8 mouse cellular contexts compared by ENCODE assay signal in the genomic region with DNA sequence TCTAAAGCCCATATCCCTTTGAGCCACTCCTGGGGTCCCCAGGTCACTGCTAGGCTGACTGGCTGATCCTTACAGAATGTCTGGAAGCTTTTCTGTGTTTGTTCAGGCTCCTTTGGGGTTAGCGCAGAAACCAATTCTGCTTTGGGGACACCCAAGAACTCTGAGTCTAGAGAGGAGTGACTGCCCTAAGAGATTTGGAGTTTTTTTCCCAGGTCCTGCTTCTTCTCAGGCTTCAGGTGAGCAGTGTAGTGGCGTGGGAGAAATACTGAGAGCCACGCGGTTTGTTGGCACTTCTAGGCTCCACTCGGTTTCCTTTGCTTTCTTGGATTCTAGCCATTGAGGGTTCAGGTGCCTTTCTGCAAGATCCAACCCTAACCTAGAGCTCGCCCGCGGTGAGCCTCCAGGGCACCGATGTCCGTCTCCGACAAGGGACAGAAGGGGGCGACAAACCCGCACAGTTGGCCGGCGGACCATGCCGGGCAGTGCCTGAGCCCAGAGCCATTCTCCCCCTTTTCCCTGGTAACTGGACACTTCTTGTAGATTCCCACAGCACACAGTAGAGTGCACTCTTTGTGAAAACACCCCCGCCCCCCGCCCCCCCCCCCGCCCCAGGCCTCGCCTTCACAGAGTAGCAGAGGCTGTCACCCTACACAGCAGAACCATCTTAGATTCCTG.
A peak's percentile ranks its signal among the peaks of the same experiment; 100 is the strongest.
DNase-seq lines count a peak whose midpoint lies in the region; ATAC-seq lines count a peak whose summit lies in the region.

No protein-coding gene starts in this region.

- H3K9me3 ChIP-seq in intestine, embryonic 14.5 days (ENCODE audit: control insufficient read depth, low read length) = no peaks in the 10 kb centered on the region

- H3K27me3 ChIP-seq in intestine, embryonic 14.5 days (replicated peaks; ENCODE audit: control insufficient read depth, insufficient read depth, low read length) = no peaks in the 10 kb centered on the region

- H3K27ac ChIP-seq in intestine, embryonic 14.5 days (ENCODE audit: low read depth) = no peak overlapping the region

- ATAC-seq in intestine, embryonic 14.5 days (replicated peaks; ENCODE audit: low FRiP score, low TSS enrichment, low read depth) = peak; percentile 88

- intact Hi-C loops in left cerebral cortex, postnatal 25 days (cut with DNase I) = loop anchor here (5.0 kb wide), 5 partner anchors 110 to 345 kb away; no protein-coding TSS in a partner anchor

- H3K4me2 ChIP-seq in intestine, embryonic 14.5 days (ENCODE audit: low read length) = no peak overlapping the region

- H3K36me3 ChIP-seq in intestine, embryonic 14.5 days (ENCODE audit: control insufficient read depth, insufficient read depth, low read length) = no peaks in the 10 kb centered on the region

- peaks cover 15% of the 10 kb centered on the region for H3K4me1 ChIP-seq in intestine, embryonic 14.5 days (replicated peaks; ENCODE audit: control insufficient read depth, insufficient read depth, low read length)

- 3% methylated on average over 20 of the region's 20 CpGs for WGBS in intestine, embryonic 14.5 days

- H3K9ac ChIP-seq in intestine, embryonic 14.5 days (ENCODE audit: low read length) = no peak overlapping the region

- H3K4me3 ChIP-seq in intestine, embryonic 14.5 days (ENCODE audit: low read depth, low read length) = no peak overlapping the region

- peak; percentile 88 for DNase-seq in adrenal gland, adult 2 months
- DNase-seq in embryo, embryonic 11.5 days (ENCODE audit: low read depth, low spot score) = peak; percentile 77
- peak; percentile 57 for DNase-seq in gastrocnemius, postnatal 25 days
- DNase-seq in intestine, embryonic 14.5 days (ENCODE audit: low spot score) = peak; percentile 92
- DNase-seq in left cerebral cortex, postnatal 25 days (ENCODE audit: low spot score in 2 of 2) = peak; percentile 76 to 81
- DNase-seq in mesoderm, embryonic 11.5 days (ENCODE audit: low read depth, low spot score) = peak; percentile 89
- DNase-seq in right cerebral cortex, postnatal 25 days = peak; percentile 77
- DNase-seq in urinary bladder, postnatal 36 days (ENCODE audit: low spot score in 2 of 2) = peak; percentile 84 to 85
